Mouse (Mus musculus) mouse trophoblast stem cell (cell line): ENCODE data around the gene 4930518I15Rik.
"Not testable (repeated sequence)": the region's sequence is repeated elsewhere in the genome, so short reads cannot be mapped to it uniquely, and the experiment has no call there.

Source experiments
- in situ Hi-C, 2 experiments: fragments of 300-500 bp; cut with MseI, MboI; formaldehyde crosslinking; loops; 2 replicates in 1 of 2; 3 replicates in 1 of 2; pipeline ENCODE4 v1.15.1; 2025

4930518I15Rik gene

DNA sequence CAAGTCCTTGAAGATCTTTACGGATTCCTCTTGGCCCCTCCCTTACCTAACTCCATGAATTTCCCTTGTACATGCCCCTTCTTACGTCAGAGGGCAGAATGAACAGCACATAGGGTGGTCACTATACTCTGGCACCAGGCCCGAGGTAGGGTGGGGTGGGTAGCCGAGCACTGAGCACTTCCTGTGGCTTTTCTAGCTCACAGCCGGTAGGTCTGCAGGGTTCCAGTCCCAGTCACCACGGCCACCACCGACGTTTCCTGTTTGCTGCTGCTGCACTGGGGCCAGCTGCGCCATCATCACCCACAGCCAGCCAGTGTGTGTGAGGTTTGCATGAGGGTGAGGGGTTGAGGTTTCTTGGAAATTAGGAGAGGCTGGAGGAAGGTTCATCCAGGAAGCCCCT is 20.0 kb upstream of the 4930518I15Rik start:
- in situ Hi-C loops = no loop called here

DNA sequence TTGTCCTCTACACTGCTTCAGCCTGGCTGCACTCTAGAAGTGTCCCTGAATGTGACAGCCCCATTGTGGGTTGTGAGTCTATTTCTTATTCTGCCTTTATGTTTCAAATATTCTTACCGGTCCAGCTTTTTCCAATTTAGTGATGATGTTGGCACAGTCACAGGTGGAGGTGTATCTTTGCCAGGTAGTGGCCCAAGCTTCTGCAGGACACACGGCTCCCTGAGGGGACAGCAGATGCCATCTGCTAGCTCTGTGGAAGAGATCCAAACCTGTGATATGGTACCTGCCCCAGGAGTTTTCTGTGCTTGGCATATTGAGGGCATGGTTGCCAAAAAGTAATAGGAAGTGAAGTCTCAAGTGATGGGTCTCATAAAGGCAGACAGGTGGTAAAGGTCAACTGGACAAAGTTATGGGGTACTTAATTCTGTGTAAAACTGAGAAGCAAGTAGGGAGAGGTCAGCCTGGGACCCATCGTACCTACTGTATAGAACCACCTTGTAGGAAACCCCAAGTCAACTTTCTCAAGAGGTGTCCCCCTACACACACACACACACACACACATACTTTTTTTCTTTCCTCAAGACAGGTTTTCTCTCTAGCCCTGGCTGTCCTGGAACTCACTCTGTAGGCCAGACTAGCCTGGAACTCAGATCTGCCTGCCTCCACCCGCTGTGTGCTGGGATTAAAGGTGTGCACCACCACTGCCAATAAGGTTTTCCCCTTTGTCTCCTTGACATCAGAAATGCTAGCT is 17.2 kb upstream of the 4930518I15Rik start:
- in situ Hi-C loops = no loop called here

DNA sequence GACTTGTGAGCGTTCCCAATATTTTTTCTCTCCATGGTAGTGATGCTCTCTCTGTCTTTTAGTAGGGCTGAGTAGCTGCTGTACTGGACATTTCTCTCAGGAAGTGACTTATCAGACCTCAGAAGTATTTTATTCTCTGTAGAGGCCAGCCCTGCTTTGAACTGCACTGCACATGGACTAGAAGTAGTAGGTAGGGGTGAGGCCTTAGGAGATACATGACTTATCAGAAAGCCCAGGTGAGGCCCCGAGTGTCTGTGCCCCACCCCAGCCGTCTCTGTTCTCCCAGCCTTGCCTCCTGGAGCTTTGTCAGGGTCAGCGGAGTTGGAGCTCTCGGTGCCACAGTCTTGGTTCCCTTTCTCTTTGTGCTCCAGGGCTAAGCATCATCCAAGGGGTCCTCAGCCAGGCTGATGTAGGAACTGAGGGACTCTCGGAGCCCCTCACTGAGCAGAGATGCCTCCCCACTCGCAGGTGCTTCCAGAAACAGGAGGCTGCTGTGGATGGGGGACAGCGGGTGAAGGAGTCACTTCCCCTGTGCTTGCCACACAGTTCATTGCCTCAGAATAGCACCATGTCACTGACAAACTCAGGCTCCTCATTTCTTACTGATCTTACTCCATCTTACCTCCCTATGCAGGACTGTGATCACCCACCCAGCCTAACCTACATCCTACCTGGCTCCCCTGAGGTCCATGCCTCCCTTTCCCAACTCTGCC is 16.5 kb upstream of the 4930518I15Rik start:
- in situ Hi-C loops = no loop called here

DNA sequence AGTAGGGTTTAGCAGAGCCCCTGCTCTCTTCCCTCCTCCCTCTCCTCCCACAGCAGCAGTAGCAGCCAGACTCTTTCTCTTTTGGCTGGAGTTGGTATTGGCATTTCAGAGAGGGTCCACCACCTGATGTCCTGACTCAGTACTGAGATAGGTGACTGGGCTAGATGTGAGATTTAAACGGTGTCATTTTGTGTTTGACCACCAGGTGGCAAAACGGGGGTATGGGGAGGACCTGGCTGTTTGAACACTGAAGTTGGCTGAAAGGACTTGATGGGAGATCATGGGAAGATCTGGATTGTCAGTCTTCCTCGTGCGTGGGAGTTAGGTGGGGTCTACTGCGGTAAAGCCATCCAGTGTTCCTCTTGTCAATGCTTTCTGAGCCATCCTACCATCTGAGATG is 15.9 kb upstream of the 4930518I15Rik start:
- in situ Hi-C loops = no loop called here

DNA sequence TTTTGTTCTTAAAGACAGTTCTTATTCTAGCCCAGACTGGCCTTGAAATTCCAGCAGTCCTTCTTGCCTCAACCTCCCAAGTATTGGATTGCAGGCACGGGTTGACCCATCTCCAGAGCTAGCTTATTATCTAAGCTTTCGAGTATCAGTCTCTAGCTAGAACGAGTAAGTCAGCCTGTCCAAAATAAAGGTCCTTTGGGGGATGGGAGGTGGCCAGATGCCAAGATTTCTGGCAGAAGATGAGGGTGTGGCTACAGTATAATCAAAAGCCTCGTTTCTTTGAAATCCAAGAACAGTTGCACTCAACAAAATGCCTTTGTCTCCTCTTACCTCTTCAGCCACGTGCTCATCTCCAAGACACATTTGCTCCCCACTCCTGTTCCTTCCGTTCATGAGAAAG is 12.8 kb upstream of the 4930518I15Rik start:
- in situ Hi-C loops = no loop called here

DNA sequence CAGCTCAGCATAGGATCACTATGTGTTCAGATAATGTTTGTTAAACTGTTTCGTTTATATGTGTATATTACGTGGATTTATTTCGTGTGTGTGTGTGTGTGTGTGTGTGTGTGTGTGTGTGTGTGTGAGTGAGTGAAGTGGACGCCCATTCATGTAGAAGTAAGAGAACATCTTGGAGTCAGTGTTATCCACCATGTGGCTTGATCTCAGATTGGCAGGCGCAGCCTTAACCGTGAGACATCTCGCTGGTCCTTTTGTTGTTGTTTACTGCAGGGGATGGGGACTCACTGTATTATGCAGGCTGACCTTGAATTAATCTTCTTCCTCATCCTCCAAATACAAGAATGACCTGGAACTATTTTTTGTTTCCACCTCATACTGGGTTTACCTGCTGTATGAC is 11.8 kb upstream of the 4930518I15Rik start:
- in situ Hi-C loops = no loop called here

DNA sequence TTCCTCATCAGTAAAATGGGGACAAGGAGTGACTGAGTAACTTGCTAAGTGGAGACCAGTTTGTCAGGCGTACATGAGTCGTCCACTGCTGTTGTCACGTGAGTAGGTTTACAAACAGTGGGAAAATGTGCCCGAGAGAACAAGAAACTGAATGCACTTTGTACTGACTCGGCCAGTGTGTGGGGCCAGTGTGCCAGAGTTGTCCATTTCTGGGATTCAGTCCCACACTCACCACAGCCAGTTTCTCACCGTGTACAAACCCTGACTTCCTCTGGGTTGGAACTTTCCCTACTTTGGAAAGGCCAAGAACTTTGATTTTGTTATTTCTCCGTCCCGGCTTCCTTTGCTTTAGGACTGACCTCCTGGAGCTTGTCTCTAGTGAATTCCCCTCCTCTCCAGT is 11.2 kb upstream of the 4930518I15Rik start:
- in situ Hi-C loops = no loop called here

DNA sequence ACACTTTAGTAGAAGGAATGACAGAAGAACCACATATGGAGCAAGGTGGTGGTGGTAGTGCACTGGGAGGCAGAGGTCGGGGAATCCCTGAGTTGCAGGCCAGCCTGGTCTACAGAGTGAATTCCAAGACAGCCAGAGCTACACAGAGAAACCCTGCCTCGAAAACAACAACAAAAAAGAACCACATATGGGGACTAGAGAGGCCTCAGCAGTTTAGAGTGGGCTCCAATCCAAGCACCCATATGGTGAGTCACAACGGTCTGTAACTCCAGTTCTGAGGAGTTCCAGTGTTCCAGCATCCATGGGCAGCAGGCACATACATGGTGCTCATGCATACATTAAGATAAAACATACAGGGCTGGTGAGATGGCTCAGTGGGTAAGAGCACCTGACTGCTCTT is 6.7 kb upstream of the 4930518I15Rik start:
- in situ Hi-C loops = no loop called here

DNA sequence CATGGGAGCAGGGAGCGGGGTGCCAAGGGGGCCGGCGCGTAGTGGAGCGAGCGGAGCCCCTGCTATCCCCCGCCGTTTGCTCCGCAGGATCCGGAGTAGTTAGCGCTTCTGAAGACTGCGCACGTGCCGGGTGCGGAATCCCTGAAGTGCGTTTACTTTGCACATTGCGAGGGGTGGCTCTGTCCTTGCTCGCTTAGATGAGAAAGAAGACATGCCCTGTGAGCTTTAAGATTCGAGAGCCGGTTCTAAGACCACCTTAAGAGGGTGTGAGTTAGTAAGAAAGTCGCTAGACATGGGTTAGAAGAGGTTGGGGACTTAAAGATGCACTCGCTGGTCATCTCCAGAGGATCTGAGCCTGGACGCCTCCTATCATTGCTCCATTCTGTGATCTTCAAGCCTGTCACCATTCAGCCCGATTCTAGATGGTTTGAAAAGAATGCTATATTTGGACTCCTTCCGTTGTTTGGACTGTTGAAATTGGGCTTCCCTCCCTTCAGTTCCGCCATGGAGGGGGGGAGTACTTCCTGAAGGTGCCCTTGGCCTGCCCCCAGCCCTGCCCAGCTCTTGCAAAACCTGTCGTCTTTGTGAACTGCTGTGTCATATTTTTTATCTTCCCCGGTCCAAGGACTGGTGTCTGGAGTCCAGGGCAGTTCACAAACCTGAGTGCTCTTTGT is 5.9 kb upstream of the 4930518I15Rik start:
- in situ Hi-C loops = no loop called here

DNA sequence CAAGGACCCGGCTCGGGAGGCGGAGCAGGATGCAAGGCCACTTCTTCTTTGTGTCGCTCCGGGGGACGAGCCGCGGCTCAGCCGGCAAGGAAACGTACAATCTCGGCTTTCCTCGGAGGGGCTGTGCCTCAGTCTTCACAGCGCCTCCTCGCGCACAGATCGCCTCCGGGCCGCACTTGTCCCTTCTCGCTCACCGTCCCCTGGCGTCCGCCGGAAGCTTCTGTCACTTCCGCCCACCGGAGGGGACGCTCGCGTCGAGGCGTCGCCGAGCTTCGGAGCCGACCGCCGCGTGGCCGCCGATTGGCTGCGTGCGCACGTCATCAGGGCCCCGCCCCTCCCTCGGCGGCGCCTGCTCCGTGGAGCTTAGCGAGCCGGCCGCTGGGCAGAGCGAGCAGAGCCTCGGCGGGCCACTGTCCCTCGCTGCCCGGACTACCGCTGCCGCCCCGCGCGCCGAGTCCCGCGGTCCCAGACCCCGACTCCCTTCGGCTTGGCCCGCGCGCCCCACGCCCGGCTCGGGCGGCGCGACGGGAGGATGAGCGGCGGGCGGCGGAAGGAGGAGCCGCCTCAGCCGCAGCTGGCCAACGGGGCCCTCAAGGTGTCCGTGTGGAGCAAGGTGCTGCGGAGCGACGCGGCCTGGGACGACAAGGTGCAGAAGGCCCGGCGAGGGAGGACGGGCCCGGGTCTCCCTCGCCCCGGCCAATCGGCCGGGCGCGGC is 5.2 kb upstream of the 4930518I15Rik start, which contains the start of gene Rab5if:
Gene Rab5if (plus strand): TSS at position 357 of the 715 bp plus-strand sequence.
- in situ Hi-C loops = no loop called here

DNA sequence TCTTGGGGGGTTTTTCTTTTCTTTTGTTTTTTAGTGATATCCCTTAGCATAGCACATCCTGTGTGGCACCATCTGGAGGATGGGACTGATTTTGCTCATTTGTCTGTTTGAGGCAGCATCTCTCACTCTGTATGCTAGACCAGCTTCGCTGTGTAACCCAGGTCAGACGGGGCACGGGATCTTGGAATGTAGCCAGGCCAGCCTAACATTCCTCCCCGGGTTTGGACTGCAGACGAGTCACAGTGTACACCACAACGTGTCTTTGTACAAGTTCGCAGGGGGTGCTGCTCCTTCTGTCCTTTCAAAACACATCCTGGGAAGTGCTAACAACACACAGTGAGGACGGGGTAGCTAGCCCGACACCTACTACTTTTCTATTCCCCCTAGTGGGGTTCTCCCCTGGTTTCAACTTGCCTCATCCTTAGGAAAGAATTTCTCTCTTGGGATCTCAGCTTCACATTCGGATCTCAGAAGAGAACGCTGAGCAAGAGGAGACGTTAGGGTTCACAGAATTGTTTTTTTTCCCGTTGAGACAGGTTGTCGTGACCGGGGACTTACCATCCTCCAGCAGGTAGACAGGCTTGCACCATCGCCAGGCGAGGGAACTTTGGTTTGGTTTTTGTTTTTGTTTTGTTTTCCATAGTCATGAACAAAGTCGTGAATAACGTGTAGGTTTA is 4.4 kb upstream of the 4930518I15Rik start:
- in situ Hi-C loops = no loop called here

DNA sequence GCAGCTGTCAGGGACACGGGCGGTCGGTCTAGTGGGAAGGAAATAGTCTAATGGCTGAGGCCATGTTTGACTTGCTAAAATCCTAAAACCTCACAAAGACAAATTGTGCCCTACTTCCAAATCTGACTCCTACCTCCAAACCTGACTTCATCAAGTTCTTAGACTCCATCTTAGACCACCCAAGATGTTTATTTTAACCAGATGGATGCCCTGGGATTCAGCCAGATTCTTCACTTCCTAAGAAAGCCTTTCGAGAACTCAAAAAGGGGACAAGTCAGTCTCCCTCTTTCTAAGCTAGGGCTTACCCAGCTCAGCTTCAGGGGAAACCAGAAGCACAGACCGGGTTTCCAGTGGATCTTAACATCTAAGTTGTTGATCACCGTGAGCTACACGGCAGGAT is 925 bp upstream of the 4930518I15Rik start:
- in situ Hi-C loops = no loop called here

DNA sequence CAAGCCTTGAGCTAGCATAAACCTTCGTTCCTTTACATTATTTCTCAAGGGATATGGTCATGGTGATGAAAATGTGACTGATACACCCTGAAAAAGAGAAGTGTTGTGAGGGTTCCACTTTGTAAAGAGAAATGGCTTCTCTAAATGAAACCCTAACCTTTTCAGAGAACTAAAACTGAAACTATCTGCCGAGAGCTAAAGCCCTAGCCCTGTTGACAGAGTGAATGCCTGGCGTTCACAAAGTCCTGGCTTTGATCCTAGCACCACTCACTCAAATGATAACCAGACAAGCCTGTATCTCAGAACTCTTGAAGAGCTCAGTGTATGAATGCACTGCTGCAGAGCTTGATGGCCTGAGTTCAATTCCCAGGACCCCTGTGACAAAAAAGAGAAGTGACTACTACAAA is 358 bp downstream of the 4930518I15Rik start:
- in situ Hi-C loops = no loop called here

DNA sequence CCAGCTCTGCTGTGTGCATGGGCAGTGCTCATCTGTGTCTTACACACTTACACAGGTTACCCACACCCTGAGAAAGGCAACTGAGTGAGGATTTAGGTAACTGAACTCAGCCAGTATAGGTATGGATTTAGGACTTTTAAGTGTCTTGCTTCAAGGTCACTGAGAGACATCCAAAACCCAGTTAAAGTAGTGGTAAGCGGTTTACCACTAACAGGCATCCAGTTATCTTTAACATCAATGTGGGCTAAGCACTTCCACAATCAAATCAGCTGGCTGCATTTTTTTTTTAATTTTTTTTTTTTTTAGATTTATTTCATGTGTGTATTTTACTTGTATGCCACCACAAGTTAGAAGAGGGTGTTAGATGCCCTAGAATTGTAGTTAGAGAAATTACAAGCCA is 1.4 kb downstream of the 4930518I15Rik start:
- in situ Hi-C loops = no loop called here

DNA sequence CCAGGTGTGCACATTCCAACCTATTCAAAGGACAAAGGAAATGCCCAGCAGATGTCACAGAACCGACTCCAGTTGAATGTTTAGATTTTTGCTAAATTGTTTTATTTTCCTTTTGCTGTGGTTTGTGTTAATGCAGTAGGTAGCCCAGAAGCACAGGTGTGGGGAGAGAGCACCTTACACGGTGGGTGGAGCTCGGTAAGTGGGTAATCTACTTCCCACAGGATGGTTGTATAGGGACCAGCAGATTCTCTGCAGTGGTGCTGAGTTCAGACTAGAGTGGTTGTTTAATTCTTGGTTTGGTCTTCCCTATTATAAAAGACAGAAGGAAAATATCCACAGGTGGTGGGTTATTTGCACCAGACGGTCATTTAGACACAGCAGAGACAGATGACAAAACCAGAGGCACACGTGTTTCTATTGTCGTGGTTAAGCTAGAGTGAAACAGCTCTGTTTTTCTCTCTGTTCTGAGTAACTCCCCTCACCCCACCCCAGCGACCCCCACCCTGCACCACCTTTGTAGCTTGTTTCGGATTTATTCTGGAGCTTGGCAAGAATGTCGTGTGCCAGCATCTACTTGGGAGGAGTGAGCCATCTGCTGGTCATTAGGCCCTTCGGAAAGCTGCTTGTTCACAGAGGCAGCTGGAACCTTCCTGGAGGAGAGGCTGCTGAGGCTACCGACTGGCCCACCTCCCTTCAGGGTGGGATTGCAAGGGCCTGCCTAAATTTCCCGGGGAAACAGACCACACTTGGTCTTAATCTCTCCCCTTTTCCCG is 3.6 kb downstream of the 4930518I15Rik start:
- in situ Hi-C loops = not testable (repeated sequence)

DNA sequence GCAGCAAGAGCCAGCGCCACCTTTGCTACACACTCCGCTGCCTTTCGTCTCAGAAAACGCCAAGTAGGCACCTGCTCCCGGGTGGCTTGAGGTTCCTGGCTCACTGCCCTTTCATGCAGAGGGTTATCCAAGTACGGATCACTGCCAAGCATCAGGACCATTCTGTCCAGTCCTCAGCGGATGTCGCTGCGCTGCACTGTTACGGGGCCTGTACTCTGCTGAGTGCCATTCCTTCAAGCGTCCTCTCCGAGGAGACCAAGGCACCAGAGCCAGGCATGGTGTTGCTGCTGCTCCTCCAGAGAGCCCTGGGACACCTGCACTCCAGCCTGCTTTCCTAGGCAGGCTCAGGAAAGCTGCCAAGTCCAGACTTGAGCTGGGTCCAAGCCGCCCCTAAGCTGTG is 4.2 kb downstream of the 4930518I15Rik start:
- in situ Hi-C loops = not testable (repeated sequence)

DNA sequence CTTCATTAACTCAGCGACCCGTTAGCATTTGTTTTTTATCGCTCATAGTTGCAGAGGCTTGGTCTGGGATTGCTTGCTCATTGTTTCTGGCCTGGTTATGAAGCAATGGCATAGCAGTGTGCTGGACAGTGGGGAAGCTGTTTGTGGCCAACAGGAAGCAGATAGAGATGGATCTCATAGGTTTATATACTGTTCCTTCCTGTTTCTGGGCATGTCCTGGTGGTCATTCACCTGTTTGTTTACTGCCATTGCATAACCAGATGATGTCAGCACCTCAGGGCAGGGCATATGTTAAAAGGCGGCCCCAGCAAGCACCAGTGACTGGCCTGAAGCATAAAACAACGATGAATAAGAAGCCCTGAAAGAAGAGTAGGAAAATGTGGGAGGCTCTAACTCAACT is 7.2 kb downstream of the 4930518I15Rik start:
- in situ Hi-C loops = no loop called here

DNA sequence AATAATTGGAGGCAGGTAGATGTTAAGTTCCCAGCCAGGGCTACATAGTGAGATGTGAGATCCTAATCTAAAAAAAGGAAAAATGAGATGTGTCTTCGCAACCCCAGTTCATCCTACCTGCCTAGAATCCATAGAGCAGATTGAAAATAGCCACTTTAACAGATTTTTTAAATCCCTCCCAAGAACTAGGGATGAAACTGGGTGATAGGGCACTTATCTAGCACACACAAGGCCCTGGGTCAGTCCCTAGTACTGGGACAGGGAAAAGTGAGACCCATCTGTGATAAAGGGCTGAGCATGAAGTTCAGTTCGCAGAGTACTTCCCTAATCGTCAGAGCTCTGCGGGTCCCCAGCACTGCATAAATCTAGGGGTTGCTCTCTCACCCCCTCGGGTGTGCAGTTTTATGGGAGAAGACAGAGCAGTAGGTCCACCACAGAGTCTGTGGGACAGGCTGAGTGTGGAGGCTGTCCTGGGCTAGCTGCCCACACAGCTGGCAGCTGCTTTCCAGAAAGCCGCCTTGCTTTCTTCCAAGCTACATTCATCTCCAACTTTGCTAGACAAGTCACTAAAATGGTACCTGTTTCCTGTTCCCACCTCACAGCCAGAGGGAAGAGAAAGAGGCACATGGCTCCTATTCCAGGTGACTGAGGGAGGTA is 9.1 kb downstream of the 4930518I15Rik start:
- in situ Hi-C loops = no loop called here

DNA sequence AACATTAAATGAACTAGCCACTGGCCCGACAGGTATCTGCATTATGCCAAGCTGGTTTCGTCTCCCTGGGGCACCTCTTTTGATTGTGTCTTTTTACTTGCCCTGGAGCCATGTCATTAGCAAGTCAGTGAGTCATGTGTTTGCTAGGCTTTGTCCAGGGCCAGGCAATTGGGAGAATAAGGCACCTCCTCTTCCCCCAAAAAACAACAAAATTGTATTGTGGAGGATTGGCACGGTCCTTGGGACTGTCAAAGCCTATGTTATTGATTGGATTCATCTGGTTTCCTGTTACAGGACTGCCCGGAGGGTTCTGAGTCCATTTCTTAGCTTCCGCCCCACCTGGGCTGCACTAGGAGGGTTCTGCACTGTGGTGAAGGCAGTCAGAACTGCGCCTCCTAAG is 10.1 kb downstream of the 4930518I15Rik start:
- in situ Hi-C loops = no loop called here

DNA sequence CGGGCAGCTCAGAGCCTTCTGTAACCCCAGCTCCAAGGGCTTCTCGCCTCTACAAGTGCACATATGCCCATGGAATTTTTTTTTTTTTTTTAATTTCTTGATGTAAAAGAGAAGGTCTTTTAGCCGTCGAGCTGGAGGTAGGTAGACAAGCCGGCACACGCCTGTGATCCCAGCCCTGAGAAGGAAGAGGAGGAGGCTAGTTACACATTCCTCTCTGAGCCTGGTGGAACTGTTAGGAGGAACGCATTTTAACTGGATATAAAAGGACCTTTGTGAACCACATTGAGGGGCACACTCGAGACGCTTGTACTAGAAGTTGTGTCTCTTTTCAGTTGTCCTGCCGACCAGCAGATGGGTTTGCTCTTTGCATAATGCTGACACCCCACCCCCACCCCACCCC is 13.0 kb downstream of the 4930518I15Rik start:
- in situ Hi-C loops = no loop called here
